Mouse (Mus musculus) ZHBTc4 (cell line): Measurements from ENCODE around the gene Tctex1d1.

Experiments used
- DNase-seq: peaks from one replicate; pipeline ENCODE4 v3.0.0-alpha.2; 2011; ENCODE audit warnings: low read depth, low spot score

Gene Tctex1d1

DNA sequence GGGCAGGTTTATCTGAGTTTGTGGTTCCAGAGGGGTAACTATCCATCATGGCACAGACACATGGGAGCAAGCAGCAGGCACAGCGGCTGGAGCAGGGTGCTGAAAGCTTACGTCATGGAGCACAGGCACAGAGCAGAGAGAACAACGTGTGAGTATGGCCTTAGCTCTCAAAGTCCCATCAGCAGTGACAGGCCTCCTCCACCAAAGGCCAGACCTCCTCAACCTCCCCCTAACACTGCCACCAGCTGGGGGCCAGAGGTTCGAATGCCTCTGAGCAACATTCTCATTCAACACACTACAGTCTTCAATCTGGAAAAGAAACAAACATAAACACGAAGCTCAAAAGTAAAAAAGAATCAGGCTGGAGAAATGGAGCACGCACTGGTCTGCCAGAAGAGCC lies 10.1 kb downstream of the Tctex1d1 start:
- DNase-seq, result no peak

GRCm38 (mm10) chr4:102989391-102989790 lies 11.0 kb downstream of the Tctex1d1 start:
- no peak for DNase-seq

GRCm38 (mm10) chr4:102990016-102990415 lies 11.6 kb downstream of the Tctex1d1 start:
- DNase-seq, result no peak

DNA sequence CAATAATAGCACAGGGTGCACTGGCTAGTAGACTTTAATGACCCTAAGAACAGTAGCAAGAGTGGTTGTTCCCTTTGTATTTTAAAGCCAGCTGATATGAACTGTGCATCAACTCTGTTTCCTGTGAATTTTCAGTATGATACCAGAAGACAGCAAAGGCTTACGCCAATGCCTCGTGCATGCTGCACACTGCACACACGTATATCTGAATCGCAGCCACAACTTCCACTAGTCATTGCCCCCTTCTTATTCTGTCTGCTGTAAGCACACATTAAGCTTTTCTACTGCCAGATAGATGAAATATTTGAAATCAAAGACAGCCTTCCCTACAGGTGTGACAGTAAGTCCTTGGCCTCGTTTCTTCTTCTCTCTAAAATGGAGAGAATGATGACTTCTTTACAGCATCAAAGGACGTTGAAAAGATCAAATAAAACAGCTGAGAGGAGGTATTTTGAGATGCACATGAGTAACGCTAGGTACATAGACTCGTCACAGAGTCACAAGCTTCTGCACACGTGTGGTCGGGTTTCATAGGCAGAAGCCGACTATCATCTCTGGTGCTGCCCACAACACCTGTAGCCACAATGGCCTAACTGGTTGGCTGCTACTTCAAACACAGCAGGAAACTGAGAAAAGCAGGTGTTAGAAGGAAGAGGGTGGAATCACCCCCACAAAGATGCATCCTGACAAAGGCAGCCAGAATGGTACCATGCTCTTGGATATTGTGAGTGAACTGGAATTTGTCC lies 12.4 kb downstream of the Tctex1d1 start:
- no peak for DNase-seq

DNA sequence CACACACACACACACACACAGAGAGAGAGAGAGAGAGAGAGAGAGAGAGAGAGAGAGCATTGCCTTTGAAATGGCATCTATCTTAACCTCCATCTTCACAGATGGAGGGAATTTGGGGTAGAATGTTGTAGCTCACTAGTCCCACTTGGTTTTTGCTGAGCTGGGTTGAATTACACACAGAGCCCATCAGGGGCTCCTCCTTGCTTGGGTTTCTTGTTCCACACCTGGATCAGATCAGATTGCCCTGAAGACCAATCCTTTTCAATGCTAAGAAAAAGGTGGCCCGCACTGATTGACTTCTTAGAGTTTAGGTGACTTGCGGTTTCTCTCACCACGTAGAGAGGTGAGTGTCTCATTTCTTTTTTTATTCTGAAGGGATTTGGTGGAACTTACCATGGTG lies 13.3 kb downstream of the Tctex1d1 start:
- DNase-seq, result no peak

GRCm38 (mm10) chr4:103004681-103005080 lies 26.3 kb downstream of the Tctex1d1 start:
- DNase-seq, result no peak

GRCm38 (mm10) chr4:103005190-103005945 lies 27.0 kb downstream of the Tctex1d1 start:
- no peak for DNase-seq

DNA sequence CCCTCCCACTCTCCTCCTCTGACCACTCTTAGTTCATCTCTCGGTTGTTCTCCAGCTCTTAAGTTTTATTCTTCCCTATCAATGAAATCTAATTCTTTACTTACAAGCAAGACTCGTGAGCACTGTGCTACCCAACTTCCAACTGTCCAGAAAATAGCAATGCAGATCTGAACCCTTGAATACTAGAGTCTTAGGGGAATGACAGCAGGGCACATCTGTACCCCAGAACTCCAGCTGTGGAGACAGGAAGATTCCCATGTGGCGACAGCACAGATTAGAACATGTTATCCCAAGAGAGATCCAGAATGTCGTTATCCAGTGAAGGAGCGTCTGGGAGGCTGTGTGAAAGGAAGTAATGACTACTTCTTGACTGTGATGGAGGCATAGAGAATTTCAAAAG lies 27.9 kb downstream of the Tctex1d1 start:
- DNase-seq, result no peak

DNA sequence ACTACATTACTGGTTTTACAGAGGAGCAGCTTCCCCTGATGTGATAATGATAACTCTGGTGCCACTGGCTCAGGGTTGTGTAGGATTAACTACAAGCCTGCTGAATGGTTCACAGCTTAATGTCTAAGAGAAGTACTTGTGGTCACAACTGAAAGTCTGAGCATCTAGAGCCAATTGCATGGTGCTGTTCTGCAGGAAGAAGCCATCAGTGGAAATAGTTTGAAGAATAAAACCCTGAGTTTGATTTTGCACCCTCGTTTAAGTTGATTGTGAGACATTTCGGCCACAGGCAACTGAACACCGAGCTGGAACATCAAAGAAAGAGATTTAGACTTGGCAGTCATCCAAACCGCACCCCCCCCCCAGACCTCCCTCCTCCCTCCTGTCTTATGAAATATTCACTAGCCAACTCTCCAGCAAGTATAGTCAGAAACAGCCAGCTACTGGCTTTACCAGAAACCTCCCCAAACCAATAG lies 28.6 kb downstream of the Tctex1d1 start:
- no peak for DNase-seq

- no peak for DNase-seq
Observed at GRCm38 (mm10) chr4:103010734-103011133, 32.3 kb downstream of the Tctex1d1 start.

GRCm38 (mm10) chr4:103011823-103012222 lies 33.4 kb downstream of the Tctex1d1 start:
- DNase-seq, result peak; percentile 41

DNA sequence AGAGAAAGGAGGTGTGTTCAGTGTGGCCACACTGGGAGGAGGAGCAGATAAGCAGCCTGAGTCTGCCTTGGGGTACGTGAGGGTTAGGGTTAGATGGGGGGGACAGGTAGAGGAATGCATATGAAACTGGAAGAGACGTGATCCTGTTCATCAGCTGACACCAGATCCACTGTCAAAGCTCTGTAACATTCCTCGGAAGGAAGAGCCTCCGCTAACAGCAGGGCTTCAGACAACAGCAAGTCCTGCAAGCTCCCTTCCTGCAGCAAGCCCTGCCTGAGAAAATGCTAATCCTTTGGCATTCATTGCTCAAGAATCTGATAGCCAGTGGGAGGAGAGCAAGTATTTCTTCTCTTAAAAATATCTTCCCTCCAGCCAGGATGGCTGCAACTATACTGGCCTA lies 35.1 kb downstream of the Tctex1d1 start:
- DNase-seq, result no peak

DNA sequence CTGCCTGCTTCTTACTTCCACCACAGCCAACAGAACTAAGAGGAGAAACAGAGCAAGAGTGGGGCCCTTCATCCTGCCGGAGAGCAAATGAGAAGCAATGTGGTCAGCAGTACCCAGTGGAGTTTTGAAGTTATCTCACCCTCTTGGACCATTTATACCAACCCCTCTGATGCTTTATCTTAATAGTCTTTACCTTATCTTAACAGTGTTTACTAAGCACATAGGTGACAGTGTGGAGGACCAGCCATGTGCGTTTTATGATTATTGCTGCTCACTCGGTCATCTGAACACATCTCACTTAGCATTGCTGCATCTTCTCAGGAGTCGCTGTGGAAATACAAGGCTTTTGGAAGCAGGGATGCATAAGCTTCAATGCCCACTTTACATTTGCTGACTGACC lies 48.2 kb downstream of the Tctex1d1 start, which contains the start of gene Insl5:
TSS of gene Insl5 (minus strand) at position 222 of the 400 bp plus-strand sequence.
- no peak for DNase-seq

DNA sequence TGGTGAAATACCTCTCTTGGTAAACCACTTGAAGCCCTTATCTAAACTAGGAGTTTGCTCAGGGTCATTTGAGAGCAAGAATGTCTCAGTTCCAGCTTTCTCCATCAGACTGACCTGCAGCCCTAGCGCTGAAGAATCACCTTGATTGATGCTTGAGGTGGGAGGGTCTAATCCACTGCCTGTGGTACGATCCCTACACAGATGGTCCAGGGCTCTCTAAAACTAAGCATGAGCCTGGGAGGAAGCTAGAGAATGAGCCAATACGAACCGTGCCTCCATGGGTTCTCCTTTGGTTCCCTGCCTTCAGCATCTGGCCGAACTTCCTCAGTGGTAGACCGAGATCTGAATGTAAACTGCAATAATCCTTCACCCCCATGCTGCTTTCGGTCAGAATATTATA lies 49.3 kb downstream of the Tctex1d1 start:
- no peak for DNase-seq

DNA sequence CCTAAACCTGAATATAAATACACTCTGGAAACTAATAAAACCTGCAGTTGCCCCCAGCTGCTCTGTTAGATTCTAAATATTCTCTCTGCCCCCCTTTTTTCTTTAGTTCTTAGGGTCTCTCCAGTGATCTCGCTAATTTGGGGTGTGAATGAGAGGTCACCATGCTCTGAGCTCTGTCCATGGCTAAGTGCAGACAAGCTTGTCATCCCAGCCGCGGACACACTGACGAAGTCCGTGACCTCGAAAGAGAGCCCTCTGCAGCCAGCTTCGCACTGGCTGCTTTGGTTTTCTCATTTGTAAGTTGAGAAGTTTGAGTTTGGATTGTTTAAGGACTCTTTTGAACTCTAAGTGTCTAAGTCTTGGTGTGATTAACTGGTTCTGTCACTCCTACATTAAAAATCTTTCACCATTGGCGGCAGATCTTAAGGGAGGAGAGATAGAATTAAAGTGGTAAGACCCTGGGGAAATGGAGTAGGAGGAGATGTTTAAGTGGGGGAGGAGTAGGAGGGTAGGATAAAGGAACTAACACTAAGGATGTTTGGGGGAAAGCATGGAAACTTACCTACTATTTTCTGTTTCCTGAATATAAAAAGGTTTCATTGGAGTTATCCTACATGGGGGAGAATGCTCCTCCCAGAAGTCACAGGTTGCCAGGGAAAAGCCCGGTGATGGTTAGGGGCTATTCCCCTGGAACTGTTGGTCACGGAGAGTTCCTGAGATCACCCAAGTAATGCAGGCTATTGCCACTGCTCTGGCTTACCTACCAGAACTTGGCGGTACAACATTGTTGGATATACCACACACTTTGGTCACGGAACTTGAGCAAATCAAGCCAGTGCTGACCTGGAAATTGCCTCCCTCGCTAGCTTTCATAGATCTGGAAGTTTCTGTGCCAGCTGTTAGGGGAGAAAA lies 50.0 kb downstream of the Tctex1d1 start:
- no peak for DNase-seq

GRCm38 (mm10) chr4:103039103-103039837 lies 60.9 kb downstream of the Tctex1d1 start:
- DNase-seq, result no peak

DNA sequence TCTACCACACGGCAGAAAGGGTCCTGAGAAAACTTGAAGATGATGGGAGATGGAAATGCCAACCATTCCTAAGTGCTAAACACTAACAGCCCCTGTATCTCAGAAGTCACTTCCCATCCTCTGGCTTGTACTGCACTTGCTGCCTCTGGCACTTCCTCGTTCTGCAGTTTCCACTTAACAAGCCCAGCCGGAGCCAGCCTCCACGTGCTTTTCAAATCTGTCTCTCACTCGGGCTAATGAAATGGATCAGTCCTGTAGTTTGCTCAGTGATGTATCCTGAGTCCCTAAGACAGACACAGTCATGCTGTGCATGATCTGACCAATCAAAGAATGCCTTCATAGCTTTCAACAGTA lies 61.4 kb downstream of the Tctex1d1 start:
- DNase-seq, result no peak

DNA sequence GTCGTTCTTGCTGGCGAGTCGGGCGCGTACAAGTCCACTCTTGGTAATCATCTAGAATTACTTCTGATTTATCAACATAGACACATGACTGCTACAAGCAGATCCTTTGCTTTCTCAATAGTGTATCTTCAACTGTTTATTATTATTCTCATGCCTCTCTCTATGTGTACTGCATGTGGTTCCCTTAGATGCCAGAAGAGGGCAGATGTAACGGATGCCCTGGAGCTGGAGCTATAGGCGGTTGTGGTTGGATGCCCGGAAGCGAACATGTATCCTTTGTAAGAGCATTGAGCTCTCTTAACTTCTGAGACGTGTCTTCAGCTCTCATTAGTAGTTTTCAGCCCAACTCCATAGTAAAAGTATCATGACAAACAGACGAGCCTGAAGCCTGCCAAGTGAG lies 64.6 kb downstream of the Tctex1d1 start:
- peak; percentile 29 for DNase-seq

DNA sequence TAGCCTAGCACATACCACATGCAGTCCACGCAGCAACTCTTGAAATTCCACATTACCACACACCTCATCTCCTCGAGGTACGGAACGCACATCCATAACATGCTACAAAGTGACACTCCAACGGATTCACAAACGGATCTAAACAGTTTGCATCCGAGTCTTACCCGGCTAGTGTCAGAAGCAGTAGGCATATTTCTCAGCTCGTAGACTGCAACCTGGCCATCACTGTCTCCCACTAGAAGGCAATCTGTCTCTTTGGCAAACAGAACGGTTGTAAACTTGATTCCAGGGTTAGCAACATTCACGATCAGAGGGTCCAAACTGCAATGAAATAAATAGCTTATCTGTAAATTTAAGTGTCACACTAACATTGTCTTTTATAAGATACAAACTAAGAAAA lies 69.6 kb downstream of the Tctex1d1 start:
- no peak for DNase-seq
